Mouse (Mus musculus) cerebellum, adult 9-10 months (tissue): ENCODE data around the gene Serpinf2.
"Not testable (repeated sequence)": the region's sequence is repeated elsewhere in the genome, so short reads cannot be mapped to it uniquely, and the experiment has no call there.

ENCODE experiments used
- DNase-seq: peaks from one replicate; pipeline ENCODE4 v3.0.0; 2022

Gene Serpinf2

DNA sequence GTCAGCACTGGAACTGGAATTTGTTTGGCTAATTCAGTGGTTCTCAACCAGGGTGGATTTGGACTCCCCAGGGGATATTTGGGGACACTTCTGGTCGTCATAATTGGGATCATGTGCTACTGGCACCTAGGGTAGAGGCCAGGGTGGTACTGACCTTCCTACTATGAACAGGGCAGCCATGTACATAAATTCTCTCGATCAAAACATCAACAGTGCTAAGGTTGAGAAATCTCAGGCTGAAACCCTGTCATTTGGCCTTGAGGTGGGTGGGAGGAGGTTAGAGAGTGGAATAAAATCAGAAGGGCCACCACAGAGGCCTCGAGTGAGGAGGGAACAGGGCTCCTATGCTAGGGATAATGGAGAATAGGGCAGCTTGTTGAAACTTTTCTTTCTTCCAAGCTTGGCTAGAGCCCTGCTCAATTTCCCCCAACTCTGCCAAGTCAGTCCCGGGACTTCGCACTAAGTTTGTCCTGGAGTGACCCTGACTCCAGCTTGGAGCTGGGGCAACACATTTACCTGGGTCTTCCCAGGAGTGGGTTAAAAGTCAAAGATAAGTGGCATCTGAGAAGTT is 19.8 kb upstream of the Serpinf2 start:
- DNase-seq, result peak; percentile 63

DNA sequence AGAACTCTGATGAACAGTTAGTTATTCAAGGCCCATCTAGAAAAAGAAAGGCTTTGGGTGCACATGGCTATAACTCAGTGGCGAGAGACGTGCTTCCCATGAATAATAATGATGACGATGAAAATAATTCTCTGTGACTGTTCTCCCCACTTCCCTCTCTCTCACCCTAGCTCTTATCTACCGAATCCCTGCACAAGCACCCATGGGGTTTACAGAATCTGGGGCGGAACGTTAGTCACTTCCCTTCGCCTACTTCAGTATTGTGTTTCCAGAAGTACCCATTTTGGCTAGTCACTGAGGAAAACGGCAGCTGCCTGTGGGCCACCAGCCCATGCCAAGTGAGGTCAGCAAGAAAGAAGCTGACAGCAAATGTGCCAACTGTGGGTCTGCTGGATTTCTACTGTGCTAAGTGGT is 19.2 kb upstream of the Serpinf2 start:
- peak; percentile 58 for DNase-seq

DNA sequence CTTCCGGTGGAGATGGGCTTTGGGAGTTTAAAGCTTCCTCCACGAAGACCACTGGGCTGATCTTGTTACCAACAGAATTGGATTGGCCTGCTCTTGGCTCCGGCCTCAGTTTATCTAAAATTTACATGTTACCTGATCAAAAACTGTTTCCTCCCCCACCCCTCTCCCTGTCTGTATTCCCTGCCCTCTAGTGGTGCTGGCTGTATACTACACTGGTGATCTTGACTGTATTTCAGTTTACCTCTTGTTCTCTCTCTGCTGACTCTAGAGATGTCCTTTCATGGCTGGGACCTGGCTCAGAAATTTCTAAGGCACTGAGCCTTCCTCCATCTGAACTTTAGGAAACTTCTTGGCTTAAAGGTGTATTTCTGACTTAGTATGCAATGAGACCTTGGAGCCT is 18.8 kb upstream of the Serpinf2 start:
- peak; percentile 64 for DNase-seq

DNA sequence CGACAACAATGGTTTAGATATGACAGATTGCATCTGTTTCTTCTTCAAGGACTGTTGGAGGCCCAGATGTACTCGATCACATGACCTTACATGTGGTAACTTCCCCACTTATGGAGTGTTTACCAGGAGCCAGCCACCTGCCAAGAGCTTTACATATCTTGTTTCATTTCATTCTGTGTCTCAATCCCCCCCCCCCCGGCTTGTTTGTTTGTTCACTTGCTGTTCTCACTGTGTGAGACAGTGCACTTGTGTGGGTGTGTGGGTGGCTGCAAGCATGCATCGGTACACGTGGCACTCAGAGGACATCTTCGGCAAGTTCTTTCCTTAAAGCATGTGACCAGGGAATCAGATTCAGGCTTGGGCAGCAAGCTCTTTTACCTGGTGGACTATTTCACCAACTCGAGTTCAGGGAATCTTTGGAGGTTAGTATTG is 17.1 kb upstream of the Serpinf2 start:
- no peak for DNase-seq

DNA sequence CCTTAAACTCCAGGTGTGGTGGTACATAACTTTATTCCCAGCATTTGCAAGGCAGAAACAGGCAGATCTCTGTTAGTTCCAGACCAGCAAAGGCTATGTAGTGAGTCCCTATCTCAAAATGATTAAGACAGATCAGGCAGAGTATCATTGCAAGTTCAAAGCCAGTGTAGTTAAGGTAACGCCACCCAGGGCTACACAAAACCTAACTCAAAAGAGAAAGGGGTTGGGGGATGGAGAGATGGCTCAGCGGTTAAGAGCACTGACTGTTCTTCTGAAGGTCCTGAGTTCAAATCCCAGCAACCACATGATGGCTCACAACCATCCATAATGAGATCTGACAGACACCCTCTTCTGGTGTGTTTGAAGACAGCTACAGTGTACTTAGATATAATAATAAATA is 16.6 kb upstream of the Serpinf2 start:
- DNase-seq, result not testable (repeated sequence)

DNA sequence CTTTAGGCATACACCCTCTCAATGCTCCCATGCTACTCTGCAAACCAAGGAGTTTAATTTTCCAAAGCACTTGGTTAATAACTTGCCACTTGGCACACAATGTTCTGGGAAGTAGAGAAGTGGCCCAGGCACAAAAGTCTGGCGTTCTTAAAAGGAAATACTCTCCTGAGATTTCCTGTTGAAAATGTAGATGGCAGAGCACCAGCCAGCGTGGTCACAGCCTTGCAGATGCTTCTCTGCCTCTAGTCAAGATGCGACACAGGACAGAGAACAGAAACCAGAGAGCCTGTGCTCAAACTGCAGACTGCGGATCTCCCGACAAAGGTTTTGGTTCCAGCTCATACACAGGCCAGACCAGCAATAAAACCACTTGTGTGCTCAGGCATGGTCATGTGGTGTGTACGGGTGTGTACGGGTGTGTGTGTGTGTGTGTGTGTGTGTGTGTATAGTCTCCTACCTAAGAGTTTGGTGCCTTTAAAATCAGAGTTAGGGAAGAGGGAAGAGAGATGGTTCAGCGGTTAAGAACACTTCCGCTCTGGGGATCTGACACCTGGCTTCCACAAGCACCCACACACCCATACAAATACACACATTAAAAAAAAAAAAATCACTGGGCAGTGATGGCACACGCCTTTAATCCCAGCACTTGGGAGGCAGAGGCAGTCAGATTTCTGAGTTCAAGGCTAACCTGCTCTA is 15.8 kb upstream of the Serpinf2 start:
- no peak for DNase-seq

DNA sequence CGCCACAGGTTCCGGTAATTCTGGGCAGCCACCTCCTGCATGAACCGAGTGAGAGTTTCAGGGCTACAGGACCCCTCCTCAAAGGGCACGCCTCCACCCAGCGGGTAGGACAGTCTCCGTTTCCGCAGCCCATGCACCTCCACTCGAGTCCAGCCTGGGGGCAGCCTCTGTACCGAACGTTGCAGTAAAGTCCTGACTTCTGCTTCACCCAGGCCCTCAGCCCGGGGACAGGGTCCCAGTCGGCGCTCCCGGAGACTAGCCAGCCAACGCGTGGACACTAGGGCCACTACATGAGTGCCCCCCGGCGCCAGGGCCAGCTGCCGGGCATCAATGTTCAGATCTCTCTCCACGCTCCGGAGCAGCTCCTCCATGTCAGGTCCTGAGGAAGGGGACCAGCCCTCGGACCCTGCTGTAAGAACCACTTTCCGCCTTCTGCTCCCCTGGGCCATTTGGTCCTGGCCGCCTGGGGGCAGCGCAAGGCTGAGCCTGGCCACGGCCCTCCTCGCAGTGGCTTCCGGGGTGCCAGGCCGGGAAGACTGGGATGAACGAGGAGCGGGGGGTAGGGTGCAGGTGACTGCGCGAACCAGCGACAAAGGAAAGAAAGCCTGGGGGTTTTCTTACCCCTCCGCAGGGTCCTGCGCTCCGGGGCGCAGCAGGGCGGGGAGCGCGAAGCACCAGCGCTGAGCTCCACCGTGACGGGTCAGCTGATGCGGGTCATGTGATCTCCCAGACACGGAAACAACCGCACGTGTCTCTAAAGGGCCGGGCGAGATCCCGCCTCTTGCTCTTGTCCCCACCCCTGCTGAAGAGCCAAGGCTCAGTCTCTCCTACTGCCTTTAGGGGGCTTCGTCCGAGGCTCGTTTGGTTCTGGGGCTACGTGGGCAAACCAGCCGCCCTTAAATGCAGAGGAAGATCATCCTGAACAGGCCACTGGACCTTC is 14.9 kb upstream of the Serpinf2 start, which contains the start of gene Wdr81:
Wdr81 (minus strand) TSS at position 727 of the 940 bp plus-strand sequence.
- DNase-seq, result peak; percentile 82

DNA sequence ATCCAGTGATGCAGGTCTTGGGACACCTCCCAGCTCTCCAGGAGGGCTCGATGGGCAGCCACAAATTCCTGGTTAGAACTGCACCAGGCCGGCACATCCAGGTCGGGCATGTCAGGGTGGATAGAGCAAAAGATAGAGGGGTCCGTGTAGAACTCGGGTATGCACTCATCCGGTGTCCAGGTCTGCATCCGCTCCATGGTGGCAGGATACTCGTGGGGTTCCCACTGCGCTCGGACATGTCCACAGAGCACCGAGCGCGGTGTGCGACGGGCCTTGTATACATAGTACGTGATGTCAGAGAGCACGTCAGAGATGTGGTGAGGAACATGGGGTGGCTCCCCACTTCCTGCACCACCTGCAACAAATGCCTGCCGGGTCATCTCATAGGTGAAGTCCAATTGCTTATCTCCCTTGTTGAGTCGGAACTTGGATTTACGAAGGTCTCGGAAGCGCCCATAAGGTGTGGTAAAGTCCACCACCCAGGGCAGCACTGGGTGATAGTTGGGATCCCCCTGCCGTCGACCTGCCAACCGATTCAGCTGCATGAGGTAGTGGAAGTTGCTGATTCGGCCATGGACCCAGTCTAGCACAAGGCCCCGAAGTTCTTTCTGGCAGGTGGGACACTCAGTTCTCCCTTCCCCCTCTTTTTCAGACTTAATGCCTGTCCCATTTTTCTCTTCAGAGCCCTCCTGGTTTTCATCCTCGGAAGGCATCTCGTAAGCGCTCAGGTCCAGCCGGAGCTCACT is 13.6 kb upstream of the Serpinf2 start:
- no peak for DNase-seq

DNA sequence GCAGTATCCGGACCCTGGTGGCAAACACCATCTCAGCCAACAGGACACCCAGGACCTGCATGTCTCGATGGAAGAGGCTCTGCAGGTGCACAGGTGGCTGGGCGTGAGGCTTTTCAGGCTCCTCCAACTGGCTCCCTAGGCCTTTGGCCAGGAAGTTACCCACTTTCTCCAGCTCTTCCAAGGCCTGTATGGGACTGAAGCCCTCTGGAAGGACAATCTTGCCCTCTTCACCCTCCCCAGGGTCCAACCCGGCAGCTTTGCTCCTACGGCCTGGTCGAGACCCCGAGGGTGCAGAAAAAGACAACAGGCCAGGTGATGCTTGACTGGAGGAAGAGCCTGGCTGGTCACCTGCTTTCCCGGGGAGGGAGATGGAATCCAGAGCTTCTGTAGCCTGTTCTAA is 12.7 kb upstream of the Serpinf2 start:
- DNase-seq, result no peak

DNA sequence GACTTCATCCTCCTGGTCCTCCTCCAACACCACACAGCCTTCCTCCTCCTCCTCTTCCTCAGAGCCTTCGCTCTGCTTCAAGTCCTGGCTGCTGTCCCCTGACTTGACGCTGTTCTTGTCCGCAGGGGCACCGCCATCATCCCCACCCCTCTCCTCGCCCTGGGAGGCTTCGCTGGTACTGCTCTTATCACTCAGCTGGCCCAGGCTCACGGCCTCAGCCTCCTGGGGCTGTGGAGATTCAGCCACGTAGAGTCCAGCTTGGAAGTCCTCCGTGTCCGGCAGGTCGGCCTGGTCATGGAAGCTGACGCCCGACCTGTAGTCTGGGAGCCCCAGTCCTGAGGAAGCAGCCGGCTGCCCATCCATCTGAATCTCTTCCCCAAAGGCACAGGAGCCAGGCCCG is 11.5 kb upstream of the Serpinf2 start:
- DNase-seq, result no peak

DNA sequence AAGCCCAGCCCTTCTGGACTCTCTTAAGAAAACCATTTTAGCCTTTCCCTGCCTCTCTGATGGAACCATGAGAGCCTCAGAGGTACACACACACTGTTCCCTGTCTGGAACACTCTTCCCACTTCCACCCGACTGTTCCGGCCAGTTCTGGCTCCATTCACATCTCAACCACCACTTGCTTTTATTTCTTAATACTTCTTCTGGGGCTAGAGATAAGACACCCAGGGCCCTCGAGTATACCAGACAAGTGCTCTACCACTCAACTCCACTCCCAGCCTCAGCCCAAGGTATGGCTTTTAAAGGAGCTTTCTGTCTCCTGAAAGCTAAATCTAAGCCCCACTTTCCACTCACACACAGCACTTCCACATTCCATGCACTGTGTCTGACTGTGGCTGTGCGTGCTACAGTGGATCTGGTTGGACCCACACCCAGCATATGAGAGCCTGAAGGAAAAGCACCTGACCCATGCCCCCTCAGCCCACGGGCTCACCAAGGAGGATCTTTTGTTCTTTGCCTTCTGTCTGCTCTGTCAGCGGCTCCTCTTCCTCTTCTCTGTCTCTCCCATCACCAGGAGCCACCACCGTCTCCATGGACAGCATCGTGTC is 11.0 kb upstream of the Serpinf2 start:
- DNase-seq, result no peak

DNA sequence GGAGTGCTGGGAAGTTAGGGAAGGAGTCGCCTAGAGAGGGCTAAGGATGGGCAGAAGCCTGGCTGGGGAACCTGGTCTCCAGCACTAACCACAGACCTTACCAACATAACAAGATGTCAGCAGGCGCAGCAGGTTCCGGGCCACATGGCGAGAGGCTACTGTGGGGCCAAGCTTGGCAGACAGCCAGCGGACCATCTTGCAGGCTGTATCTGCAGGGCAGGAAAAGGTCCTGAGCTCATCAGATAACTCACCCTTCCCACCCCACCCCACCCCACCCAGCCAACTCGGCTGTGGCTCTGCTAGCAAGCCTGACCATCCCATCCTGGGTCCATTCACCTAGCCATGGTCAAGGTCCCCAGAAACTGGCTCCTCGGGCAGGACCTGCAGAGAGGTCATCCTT is 10.3 kb upstream of the Serpinf2 start:
- peak; percentile 69 for DNase-seq

DNA sequence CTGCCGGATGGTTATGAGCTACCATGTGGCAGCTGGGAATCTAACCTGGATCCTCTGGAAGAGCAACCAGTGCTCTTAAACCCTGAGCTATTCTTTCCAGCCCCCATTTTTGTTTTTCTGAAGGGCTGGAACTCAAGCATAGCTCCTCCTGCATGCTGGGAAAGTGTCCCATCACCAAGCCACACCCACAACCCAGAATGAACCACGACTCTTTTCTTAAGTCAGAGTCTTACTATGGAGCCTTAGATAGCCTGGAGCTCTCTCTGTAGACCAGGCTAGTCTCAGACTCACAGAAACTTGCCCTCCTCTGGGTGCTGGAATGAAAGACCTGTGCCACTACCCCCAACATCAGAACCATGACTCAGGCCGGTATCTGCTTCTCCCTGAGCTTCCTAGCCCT is 9.2 kb upstream of the Serpinf2 start:
- DNase-seq, result no peak

DNA sequence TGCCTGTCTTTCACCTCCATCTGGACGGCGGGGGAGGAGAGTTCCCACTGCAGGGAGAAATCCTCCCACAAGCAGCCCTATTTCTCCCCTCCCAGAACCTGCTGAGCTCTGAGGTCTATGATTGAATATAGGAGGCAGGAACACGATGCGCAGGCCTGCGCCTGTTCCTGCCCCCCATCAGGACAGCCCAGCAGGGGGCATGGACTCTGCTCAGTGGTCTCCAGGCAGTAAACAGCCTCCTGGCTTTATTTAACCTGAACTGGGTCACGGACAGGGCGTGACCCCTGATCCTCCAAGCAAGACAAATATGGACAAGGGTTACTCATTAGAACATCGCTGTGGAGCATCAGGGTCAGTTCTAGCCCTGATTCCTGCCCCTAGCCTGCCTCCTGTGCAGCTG is 4.3 kb upstream of the Serpinf2 start:
- no peak for DNase-seq

DNA sequence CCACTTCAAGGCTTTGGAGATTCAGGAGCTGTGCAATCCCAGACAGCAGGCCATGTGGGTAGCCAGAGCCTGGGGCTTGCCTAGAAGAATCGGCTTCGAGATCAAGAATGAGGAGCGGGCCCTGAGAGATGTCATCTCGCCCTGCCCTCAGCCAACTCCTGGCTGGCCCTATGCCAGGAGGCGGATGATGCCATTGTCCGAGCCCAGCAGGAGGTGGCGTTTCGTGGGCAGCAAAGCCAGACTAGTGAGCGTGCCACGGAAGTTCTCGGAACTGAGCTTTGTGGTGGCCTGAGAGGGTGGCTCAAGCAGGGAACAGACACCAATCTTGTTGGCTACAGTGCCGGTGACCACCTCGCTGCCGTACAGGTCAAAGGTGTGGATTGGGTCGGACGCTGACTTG is 2.2 kb upstream of the Serpinf2 start:
- DNase-seq, result peak; percentile 38

DNA sequence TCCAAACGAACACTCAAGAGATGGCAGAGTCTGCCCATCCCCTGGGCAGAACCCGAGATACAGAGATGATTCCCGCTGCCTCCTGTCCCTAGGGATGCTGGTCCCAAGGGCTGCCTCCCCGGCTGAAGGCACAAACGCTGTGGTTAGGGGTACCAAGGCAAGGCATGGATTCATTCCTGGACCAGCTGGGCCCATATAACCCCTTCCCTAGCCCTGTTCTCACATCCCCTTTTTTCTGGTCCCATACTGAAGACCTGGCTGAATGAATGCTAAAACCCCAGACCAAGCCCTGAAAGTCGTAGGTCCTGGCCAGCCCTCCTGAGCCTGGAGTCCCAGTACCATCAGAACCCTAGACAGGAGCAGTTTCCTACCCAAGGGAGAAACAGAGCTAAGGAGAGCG is 1.6 kb upstream of the Serpinf2 start:
- no peak for DNase-seq

DNA sequence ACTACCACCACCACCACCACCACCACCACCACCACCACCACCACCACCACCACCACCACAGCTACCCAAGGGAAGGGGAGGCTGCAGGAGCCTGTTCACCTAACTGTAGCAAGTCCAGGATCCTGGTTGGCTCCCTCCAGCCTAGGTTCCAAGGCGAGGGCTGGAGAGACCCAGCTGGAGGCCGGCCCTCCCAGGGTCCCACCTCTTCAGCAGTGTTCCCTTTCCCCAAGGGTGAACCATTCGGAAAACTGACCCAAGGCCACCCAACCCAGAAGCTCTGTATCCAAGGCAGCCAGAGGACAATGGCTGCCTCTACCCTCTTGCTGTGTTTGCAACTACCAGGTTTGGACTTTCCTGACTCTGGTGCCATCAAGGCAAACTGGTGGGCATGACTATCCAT is 560 bp upstream of the Serpinf2 start:
- no peak for DNase-seq

DNA sequence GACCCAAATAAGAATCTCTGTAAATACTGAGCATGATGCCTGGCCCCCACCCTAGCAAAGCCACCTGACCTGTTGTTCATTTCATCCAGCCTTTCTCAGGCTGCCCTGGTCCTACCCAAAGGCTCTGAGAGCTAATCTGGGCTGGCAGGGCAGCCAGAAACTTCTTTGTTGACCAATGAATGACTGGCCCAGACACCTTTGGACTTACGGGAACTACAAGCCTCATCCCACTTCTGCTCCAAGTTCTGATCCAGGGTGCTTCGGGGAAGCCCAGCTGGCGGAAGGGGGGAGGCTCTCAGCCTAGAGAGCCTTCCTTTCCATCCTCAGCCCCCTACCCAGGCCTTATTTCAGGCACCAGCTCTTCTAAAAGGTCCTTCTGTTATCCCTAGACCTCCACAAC is 587 bp downstream of the Serpinf2 start:
- DNase-seq, result no peak

DNA sequence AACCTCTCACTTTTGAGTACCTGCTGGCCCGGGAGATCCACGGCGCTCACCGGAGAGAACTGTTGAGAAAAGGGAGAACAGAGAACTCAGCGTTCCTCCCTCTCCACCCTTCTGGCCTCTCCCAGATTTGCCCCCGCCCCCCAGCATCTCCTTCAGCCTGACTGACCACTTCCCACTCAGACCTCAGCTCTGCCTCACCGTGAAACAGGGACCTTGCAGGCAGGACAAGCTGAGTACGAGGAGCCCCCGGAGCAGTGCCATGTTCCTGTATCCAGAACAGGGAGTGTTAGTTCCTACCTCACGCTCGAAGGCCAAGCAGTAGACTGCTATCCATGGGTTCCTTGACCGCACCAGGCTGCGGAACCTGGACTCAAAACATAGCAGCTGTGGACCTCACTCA is 1.2 kb downstream of the Serpinf2 start:
- no peak for DNase-seq

DNA sequence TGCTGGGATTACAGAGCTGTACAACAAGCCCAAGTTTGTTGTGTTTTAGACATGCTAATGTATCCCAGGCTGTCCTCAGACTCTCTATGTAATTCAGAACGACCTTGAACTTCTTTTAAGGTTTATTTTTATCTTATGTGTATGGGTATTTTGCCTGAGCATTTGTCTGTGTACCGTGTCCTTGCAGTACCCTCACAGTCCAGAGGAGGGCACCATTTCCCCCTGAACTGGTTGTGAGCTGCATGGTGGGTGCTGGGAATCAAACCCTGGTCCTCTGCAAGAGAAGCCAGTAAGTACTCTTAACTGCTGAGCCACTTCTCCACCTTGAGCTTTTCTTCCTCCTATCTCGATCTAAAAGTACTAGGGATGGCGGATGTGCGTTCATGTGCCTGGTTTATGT is 5.3 kb downstream of the Serpinf2 start:
- no peak for DNase-seq

DNA sequence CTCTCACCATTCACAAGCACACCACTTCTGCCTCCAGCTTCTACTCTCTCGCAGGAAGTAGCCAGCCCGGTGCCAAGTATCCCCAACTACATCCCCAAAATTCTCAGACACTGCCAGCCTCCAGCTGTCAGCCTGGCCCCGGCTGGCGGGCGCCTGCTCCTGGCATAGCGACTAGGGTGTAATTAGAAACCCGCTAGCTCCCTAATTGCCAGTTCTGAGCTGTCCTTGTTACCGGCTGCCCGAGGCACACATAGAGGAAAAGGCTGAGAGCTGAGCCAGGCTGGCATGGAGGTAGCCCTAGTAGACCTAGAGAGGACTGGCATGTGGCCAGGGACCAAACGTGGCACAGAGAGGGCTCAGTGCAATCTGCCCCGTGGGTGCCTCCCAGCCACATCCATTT is 8.1 kb downstream of the Serpinf2 start:
- peak; percentile 72 for DNase-seq

DNA sequence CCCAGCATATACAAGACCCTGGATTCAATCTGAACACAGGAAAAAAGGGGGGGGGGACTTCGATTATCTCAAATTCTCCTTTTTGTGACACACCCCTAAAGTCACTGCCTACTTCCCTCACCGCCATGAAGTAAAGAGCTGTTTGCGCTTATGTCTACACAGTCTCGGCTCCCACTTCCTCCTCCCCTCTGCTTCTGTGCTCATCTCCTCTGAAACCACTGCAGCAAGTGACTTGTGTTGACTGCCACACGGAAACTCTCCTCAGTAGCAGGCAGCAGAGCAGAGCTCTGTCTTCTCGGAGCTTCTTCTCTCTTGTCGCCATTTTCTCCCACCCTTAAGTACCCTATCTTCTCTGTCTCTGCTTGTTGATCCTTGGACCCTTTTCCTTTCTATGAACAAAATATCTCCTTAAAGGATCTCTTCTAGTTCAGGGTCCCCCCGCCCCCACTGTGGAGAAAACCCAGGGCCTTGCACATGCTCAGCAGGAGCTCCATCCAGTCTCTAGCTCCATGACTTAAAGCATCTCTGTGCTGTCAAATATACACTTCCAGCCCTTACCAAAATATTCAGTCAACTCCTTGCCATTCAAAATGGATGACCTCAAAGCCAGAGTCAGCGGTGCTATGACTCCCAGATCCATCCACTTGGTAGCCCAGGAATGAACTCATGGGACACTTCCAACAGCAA is 10.2 kb downstream of the Serpinf2 start:
- DNase-seq, result no peak
